Mouse (Mus musculus) bone marrow, adult 2 months (tissue): ENCODE results near the gene Ssna1.

ENCODE experiments used
- CTCF ChIP-seq: fragments of 200-500 bp; IDR thresholded peaks from 2 replicates; pipeline ENCODE4 v1.5.1; 2011; ENCODE audit warnings: low read length, control low read depth; ENCODE audit not compliant: control insufficient read depth, insufficient read depth
- POLR2A ChIP-seq: fragments of 200-500 bp; IDR thresholded peaks from 2 replicates; pipeline ENCODE4 v1.6.1; 2011; ENCODE audit warnings: low read depth, mild to moderate bottlenecking, control low read depth, low read length, borderline replicate concordance; ENCODE audit not compliant: control insufficient read depth

- no peak for TF ChIP-seq CTCF
- no peak for TF ChIP-seq POLR2A
Measured at GRCm38 (mm10) chr2:25305587-25306359, 33.5 kb upstream of the Ssna1 start.
